ENCODE assay signal across 10 mouse cellular contexts in genomic region chr11:99022384-99022933, GRCm38 (mm10). TPM values are rescaled to one million over a fixed set of nuclear protein-coding genes. Genes with fewer than 3 reads are reported as not detected.
DNase-seq lines count a peak whose midpoint lies in the region; ATAC-seq and TF ChIP-seq lines count a peak whose summit lies in the region.
"Had no signal": no experiment of that assay in that cellular context is flagged by ENCODE, and none has a peak within 500 bp of the region (broad histone marks: within the 10 kb centered on the region; RNA-seq: fewer than 3 reads in every experiment).

No protein-coding gene starts in this region.

- no peak for DNase-seq in lung, embryonic 14.5 days
- DNase-seq in lung, postnatal 36 days: no peak
- DNase-seq in embryonic facial prominence, embryonic 14.5 days (ENCODE audit: low spot score): no peak
- no peak for DNase-seq in left cerebral cortex, postnatal 14 days (ENCODE audit: low spot score in 2 of 2)
- DNase-seq in layer of hippocampus, adult 9-11 months: no peak
- no peak for DNase-seq in c-Kit-positive CD71-positive TER-119-positive erythroid progenitor cells, embryonic 14.5 days (ENCODE audit: low spot score)
- DNase-seq: cerebellum, adult 11 months; lung, adult 2 months had no signal

- no peaks in the 10 kb centered on the region for H3K9me3 ChIP-seq in lung, embryonic 14.5 days (ENCODE audit: low read depth, low read length)
- no peaks in the 10 kb centered on the region for H3K9me3 ChIP-seq in embryonic facial prominence, embryonic 14.5 days (ENCODE audit: control insufficient read depth, low read length)
- no peaks in the 10 kb centered on the region for H3K9me3 ChIP-seq in intestine, embryonic 16.5 days (ENCODE audit: control insufficient read depth, low read length)
- no peaks in the 10 kb centered on the region for H3K9me3 ChIP-seq in neural tube, embryonic 13.5 days

- no peak for TF ChIP-seq CTCF in lung, embryonic 14.5 days (IDR thresholded peaks at IDR 0.05; ENCODE audit: low read depth)

- ATAC-seq in lung, embryonic 14.5 days (ENCODE audit: insufficient read depth): no peak
- no peak for ATAC-seq in embryonic facial prominence, embryonic 14.5 days (ENCODE audit: low read depth)
- no peak for ATAC-seq in intestine, embryonic 16.5 days
- no peak for ATAC-seq in neural tube, embryonic 13.5 days (ENCODE audit: low read depth)

- H3K4me3 ChIP-seq in lung, embryonic 14.5 days (ENCODE audit: low read depth, low read length): peak overlapping the region; percentile 83
- H3K4me3 ChIP-seq in embryonic facial prominence, embryonic 14.5 days (ENCODE audit: low read depth, low read length): peak overlapping the region; percentile 81
- H3K4me3 ChIP-seq in intestine, embryonic 16.5 days (ENCODE audit: low read length): peak overlapping the region; percentile 78
- peak overlapping the region; percentile 63 for H3K4me3 ChIP-seq in neural tube, embryonic 13.5 days

- peaks cover 5% of the 10 kb centered on the region; the same call in 1 of the 2 replicates for H3K4me1 ChIP-seq in lung, embryonic 14.5 days (ENCODE audit: insufficient read depth)
- 0 out of 2 replicates have a peak, but pooled peaks cover 12% of the 10 kb centered on the region for H3K4me1 ChIP-seq in embryonic facial prominence, embryonic 14.5 days (ENCODE audit: control insufficient read depth, insufficient read depth, low read length)
- peaks cover 7% of the 10 kb centered on the region for H3K4me1 ChIP-seq in intestine, embryonic 16.5 days (ENCODE audit: control insufficient read depth, insufficient read depth, low read length)
- H3K4me1 ChIP-seq in neural tube, embryonic 13.5 days (replicated peaks): peaks cover 15% of the 10 kb centered on the region

- peaks cover 53% of the 10 kb centered on the region for H3K36me3 ChIP-seq in lung, embryonic 14.5 days (ENCODE audit: insufficient read depth)
- H3K36me3 ChIP-seq in embryonic facial prominence, embryonic 14.5 days (ENCODE audit: control insufficient read depth, insufficient read depth, low read length): peaks cover 41% of the 10 kb centered on the region
- H3K36me3 ChIP-seq in intestine, embryonic 16.5 days (ENCODE audit: control insufficient read depth, insufficient read depth, low read length): peaks cover 6% of the 10 kb centered on the region; the same call in 1 of the 2 replicates
- H3K36me3 ChIP-seq in neural tube, embryonic 13.5 days: peaks cover 2% of the 10 kb centered on the region; the same call in 1 of the 2 replicates

- intact Hi-C loops in left cerebral cortex, postnatal 14 days (cut with DNase I): no loop called here

- no peak overlapping the region for H3K27ac ChIP-seq in lung, embryonic 14.5 days (ENCODE audit: low read depth)
- H3K27ac ChIP-seq in embryonic facial prominence, embryonic 14.5 days (replicated peaks; ENCODE audit: low read depth, low read length): no peak overlapping the region
- H3K27ac ChIP-seq in intestine, embryonic 16.5 days (ENCODE audit: low read length): no peak overlapping the region
- H3K27ac ChIP-seq in neural tube, embryonic 13.5 days (replicated peaks): no peak overlapping the region

- H3K9ac ChIP-seq in lung, embryonic 14.5 days: peak overlapping the region; percentile 93
- H3K9ac ChIP-seq in embryonic facial prominence, embryonic 14.5 days (ENCODE audit: low read depth, low read length): peak overlapping the region; percentile 87; the same call in 1 of the 2 replicates
- H3K9ac ChIP-seq in intestine, embryonic 16.5 days (ENCODE audit: low read depth, low read length): peak overlapping the region; percentile 19; the same call in 1 of the 2 replicates
- no peak overlapping the region for H3K9ac ChIP-seq in neural tube, embryonic 13.5 days

- H3K4me2 ChIP-seq in lung, embryonic 14.5 days: peak overlapping the region; percentile 83
- peak overlapping the region; percentile 70 for H3K4me2 ChIP-seq in embryonic facial prominence, embryonic 14.5 days (ENCODE audit: low read depth, low read length)
- peak overlapping the region; percentile 56 for H3K4me2 ChIP-seq in intestine, embryonic 16.5 days (ENCODE audit: low read depth, low read length)
- H3K4me2 ChIP-seq in neural tube, embryonic 13.5 days: peak overlapping the region; percentile 74

- 61% methylated on average over 5 of the region's 5 CpGs for WGBS in lung, embryonic 14.5 days
- WGBS in embryonic facial prominence, embryonic 14.5 days: 84% methylated on average over 5 of the region's 5 CpGs
- 66% methylated on average over 5 of the region's 5 CpGs for WGBS in intestine, embryonic 16.5 days
- 85% methylated on average over 5 of the region's 5 CpGs for WGBS in neural tube, embryonic 13.5 days

- H3K27me3 ChIP-seq in lung, embryonic 14.5 days (ENCODE audit: insufficient read depth, low read length): no peaks in the 10 kb centered on the region
- no peaks in the 10 kb centered on the region for H3K27me3 ChIP-seq in embryonic facial prominence, embryonic 14.5 days (replicated peaks; ENCODE audit: control insufficient read depth, insufficient read depth, low read length)
- no peaks in the 10 kb centered on the region for H3K27me3 ChIP-seq in intestine, embryonic 16.5 days (replicated peaks; ENCODE audit: control insufficient read depth, insufficient read depth, low read length)
- no peaks in the 10 kb centered on the region for H3K27me3 ChIP-seq in neural tube, embryonic 13.5 days

RNA-seq across cellular contexts. Expression of gene Top2a, which starts 1.5 kb away (rescaled TPM):
- 349 and 364 TPM in 2 replicates for polyA plus RNA-seq in lung, embryonic 14.5 days (2014; fragmentation: Nextera tagmentation; extraction: Ambion mirVana)
- polyA plus RNA-seq in embryonic facial prominence, embryonic 14.5 days (2014; fragmentation: Nextera tagmentation; extraction: Ambion mirVana): 181 and 201 TPM in 2 replicates
- 132 and 149 TPM in 2 replicates for polyA plus RNA-seq in intestine, embryonic 16.5 days (2015; fragmentation: Nextera tagmentation; extraction: Ambion mirVana)
- polyA plus RNA-seq in neural tube, embryonic 13.5 days (2015; fragmentation: Nextera tagmentation; extraction: Ambion mirVana): 45.5 and 60.7 TPM in 2 replicates
- 1 to 10 TPM; 4.1 to 4.9 TPM for total RNA-seq in left cerebral cortex, postnatal 14 days (2021)

RNA-seq across cellular contexts. Expression of gene Igfbp4, which starts 18.6 kb away (rescaled TPM):
- polyA plus RNA-seq in lung, embryonic 14.5 days (2014; fragmentation: Nextera tagmentation; extraction: Ambion mirVana): 404 and 412 TPM in 2 replicates
- polyA plus RNA-seq in embryonic facial prominence, embryonic 14.5 days (2014; fragmentation: Nextera tagmentation; extraction: Ambion mirVana): 966 and 1,068 TPM in 2 replicates
- polyA plus RNA-seq in intestine, embryonic 16.5 days (2015; fragmentation: Nextera tagmentation; extraction: Ambion mirVana): 345 and 352 TPM in 2 replicates
- polyA plus RNA-seq in neural tube, embryonic 13.5 days (2015; fragmentation: Nextera tagmentation; extraction: Ambion mirVana): 189 and 233 TPM in 2 replicates
- 100 to 1,000 TPM in 1 of 2 experiments, 10 to 100 TPM in 1; 98.7 to 107 TPM for total RNA-seq in left cerebral cortex, postnatal 14 days (2021)

RNA-seq across cellular contexts. Expression of gene Gjd3, which starts 39.6 kb away (rescaled TPM):
- polyA plus RNA-seq in lung, embryonic 14.5 days (2014; fragmentation: Nextera tagmentation; extraction: Ambion mirVana): 0.31 TPM in 1 of 2 replicates, not detected in the other
- polyA plus RNA-seq in embryonic facial prominence, embryonic 14.5 days (2014; fragmentation: Nextera tagmentation; extraction: Ambion mirVana): 0.34 and 0.56 TPM in 2 replicates
- polyA plus RNA-seq in intestine, embryonic 16.5 days (2015; fragmentation: Nextera tagmentation; extraction: Ambion mirVana): 0.17 TPM in 1 of 2 replicates, not detected in the other
- polyA plus RNA-seq in neural tube, embryonic 13.5 days (2015; fragmentation: Nextera tagmentation; extraction: Ambion mirVana): 1.4 and 1.5 TPM in 2 replicates
- 1 to 10 TPM; 2.8 to 3.1 TPM for total RNA-seq in left cerebral cortex, postnatal 14 days (2021)
